Mouse (Mus musculus): ENCODE data around the gene Tm9sf3.

DNA sequence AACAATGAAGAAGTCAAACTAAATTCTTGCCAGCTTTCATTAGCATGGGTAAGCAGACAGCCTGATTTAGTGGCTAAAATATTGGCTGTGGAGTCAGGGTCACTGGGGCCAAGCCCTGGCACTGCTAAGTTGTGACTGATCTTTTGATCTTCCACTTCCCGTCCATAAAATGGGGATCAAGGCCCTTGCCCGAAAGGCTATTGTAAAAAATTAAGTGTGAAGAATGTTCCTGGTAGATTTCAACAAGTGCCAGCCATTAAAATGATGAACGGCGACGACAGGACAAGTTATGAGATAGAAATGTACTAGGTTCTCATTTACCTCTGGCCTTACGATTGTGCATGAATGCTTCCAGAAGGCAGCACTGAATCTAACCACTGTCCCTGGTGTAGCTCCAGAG lies 38.1 kb upstream of the Tm9sf3 start:
- TF ChIP-seq CTCF (IDR thresholded peaks at IDR 0.05; ENCODE audit: low read depth) (no peak), EP300 (IDR thresholded peaks at IDR 0.05; ENCODE audit: low read depth) (no peak)
